Mouse (Mus musculus) embryonic facial prominence, embryonic 15.5 days (tissue): ENCODE results near the gene Vmp1. TPM values are rescaled to one million over a fixed set of nuclear protein-coding genes. Genes with fewer than 3 reads are reported as not detected.

Source experiments
- ATAC-seq: fragments of 200-750 bp; cut with Nextera tagmentation; 2 replicates; pipeline ENCODE4 v1.8.0; 2017; ENCODE audit warnings: low read depth, moderate TSS enrichment; ENCODE audit not compliant: insufficient number of reproducible peaks, low FRiP score, low TSS enrichment
- H3K27ac ChIP-seq: fragments of 300-500 bp; sonication (generic); replicated peaks from 2 replicates; pipeline ENCODE4 v1.5.1; 2015; ENCODE audit warnings: mild to moderate bottlenecking, inconsistent platforms
- H3K27me3 ChIP-seq: fragments of 300-500 bp; sonication (generic); 2 replicates; pipeline ENCODE4 v1.6.1; 2015; ENCODE audit warnings: inconsistent platforms
- H3K36me3 ChIP-seq: fragments of 300-500 bp; sonication (generic); 2 replicates; pipeline ENCODE4 v1.6.1; 2015; ENCODE audit warnings: mild to moderate bottlenecking, inconsistent platforms
- H3K4me1 ChIP-seq: fragments of 300-500 bp; sonication (generic); 2 replicates; pipeline ENCODE4 v1.6.1; 2015; ENCODE audit warnings: inconsistent platforms
- H3K4me2 ChIP-seq: fragments of 300-500 bp; sonication (generic); replicated peaks from 2 replicates; pipeline ENCODE4 v1.6.1; 2015; ENCODE audit warnings: mild to moderate bottlenecking, inconsistent platforms
- H3K4me3 ChIP-seq: fragments of 300-500 bp; sonication (generic); replicated peaks from 2 replicates; pipeline ENCODE4 v1.5.1; 2015; ENCODE audit warnings: mild to moderate bottlenecking, inconsistent platforms
- H3K9ac ChIP-seq: fragments of 300-500 bp; sonication (generic); 2 replicates; pipeline ENCODE4 v1.6.1; 2015; ENCODE audit warnings: inconsistent platforms
- H3K9me3 ChIP-seq: fragments of 300-500 bp; sonication (generic); replicated peaks from 2 replicates; pipeline ENCODE4 v1.6.1; 2016; ENCODE audit warnings: inconsistent platforms
- WGBS: fragments of 180-500 bp; shearing (Covaris S2); methylation state at CpG from one replicate; pipeline ENCODE4 v1.1.7; 2015; 5-methylcytosine and 5-hydroxymethylcytosine counted together
- polyA plus RNA-seq: library from polyadenylated mRNA; unstranded; fragments of >200 nt; fragmentation: Nextera tagmentation; extraction: Ambion mirVana; gene quantifications from 2 replicates; pipeline ENCODE4 v1.2.1, GENCODE M21; 2015

The Vmp1 gene
- polyA plus RNA-seq, 1 experiment from 2014 or later: 82.8 TPM

DNA sequence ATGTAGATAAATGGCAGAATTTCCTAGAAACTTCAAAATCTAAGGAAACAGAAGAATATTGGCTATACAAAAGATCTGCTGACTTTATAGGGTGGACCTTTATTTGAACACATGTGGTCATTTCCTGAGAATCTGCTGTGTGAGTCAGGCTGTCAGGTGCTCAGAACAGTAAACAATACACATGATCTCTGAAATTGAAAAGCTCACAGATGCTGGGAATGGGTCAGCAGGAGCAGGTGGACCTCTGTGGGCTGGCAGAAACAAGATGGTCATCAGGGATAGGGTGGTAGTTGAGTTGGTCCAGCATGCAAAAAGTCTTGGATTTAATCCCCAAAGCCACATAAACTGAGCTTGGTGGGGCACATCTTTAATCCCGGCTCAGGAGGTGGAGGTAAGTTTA lies 85.1 kb downstream of the Vmp1 start:
- Histone ChIP-seq H3K4me1 (no peaks in the 10 kb centered on the region; the same call in 1 of the 2 replicates), H3K27me3 (no peaks in the 10 kb centered on the region), H3K9me3 (no peaks in the 10 kb centered on the region), H3K4me3 (no peak overlapping the region), H3K4me2 (no peak overlapping the region), H3K9ac (no peak overlapping the region), H3K27ac (no peak overlapping the region), H3K36me3 (no peaks in the 10 kb centered on the region)
- ATAC-seq: no peak
- 85% methylated on average over 1 of the region's 1 CpGs for WGBS

GRCm38 (mm10) chr11:86598154-86598553 lies 85.5 kb downstream of the Vmp1 start:
- Histone ChIP-seq H3K4me3 (no peak overlapping the region), H3K36me3 (no peaks in the 10 kb centered on the region), H3K27me3 (no peaks in the 10 kb centered on the region), H3K27ac (no peak overlapping the region), H3K9ac (no peak overlapping the region), H3K4me2 (no peak overlapping the region), H3K9me3 (no peaks in the 10 kb centered on the region), H3K4me1 (no peaks in the 10 kb centered on the region; the same call in 1 of the 2 replicates)
- WGBS: 84% methylated on average over 5 of the region's 5 CpGs
- no peak; the same call in 1 of the 2 replicates for ATAC-seq

GRCm38 (mm10) chr11:86596976-86597375 lies 86.7 kb downstream of the Vmp1 start:
- no peak overlapping the region for H3K9ac ChIP-seq
- H3K9me3 ChIP-seq: no peaks in the 10 kb centered on the region
- whole genome bisulfite sequencing: 88% methylated on average over 3 of the region's 3 CpGs
- H3K27me3 ChIP-seq: no peaks in the 10 kb centered on the region
- no peak overlapping the region for H3K27ac ChIP-seq
- ATAC-seq: no peak
- H3K4me1 ChIP-seq: no peaks in the 10 kb centered on the region; the same call in 1 of the 2 replicates
- no peak overlapping the region for H3K4me2 ChIP-seq
- no peaks in the 10 kb centered on the region for H3K36me3 ChIP-seq
- no peak overlapping the region for H3K4me3 ChIP-seq

DNA sequence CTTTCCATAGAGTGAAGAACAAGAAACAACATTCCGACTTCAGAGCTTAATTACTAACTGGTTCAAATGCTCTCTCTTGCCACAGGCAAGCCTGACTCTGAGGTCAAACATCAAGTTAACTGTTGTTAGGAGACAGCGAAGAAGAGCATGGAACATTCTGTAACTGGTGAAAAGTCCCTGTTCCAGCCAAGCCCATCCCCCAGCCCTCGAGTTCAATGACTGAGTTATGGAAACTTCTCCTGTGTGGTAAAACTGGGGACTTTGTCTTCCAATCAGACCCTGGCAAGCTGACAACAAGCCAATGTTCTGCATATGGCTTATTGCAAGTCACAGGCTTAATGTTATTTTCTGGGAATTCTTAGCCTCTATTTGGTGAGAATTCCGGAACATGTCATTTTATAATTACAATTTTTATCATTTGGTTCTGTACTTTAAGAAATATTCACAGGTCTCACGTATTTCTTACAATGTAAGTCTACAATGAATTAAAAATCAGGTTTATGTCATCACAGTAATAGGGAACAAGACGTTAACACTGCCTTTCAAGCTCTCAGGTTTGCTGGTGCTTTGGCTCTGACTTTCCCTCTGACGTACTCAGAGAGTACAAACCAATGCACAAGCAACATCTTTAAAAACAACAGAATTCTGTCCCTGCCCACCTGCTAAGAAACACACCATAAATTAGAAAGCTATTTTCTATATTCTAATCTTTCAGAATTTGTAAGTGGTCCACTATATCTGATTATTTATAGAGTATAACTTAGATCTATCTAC lies 87.3 kb downstream of the Vmp1 start:
- H3K27ac ChIP-seq: peak overlapping the region; percentile 55; the same call in 1 of the 2 replicates
- no peak for ATAC-seq
- WGBS: 48% methylated on average over 7 of the region's 7 CpGs
- H3K9ac ChIP-seq: no peak overlapping the region
- no peaks in the 10 kb centered on the region for H3K27me3 ChIP-seq
- no peak overlapping the region for H3K4me3 ChIP-seq
- no peak overlapping the region for H3K4me2 ChIP-seq
- no peaks in the 10 kb centered on the region for H3K36me3 ChIP-seq
- H3K9me3 ChIP-seq: no peaks in the 10 kb centered on the region
- no peaks in the 10 kb centered on the region; the same call in 1 of the 2 replicates for H3K4me1 ChIP-seq

DNA sequence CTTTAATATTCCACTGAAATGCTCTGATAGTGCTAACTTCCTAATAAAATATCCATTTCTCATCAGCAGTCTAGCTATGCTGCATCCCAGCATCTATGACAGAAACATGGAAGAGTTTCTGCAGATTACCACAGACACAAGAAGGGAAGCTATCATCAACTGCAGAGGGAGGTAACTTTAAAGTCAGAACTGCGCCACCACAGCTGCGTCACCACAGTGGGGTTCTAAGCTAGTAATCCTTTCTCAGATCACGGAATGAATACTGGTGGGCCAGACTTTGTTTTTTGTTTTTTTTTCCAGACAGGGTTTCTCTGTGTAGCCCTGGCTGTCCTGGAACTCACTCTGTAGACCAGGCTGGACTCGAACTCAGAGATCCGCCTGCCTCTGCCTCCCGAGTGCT lies 88.3 kb downstream of the Vmp1 start:
- Histone ChIP-seq H3K9ac (no peak overlapping the region), H3K36me3 (no peaks in the 10 kb centered on the region), H3K4me1 (no peaks in the 10 kb centered on the region; the same call in 1 of the 2 replicates), H3K27ac (no peak overlapping the region), H3K27me3 (no peaks in the 10 kb centered on the region), H3K4me2 (no peak overlapping the region), H3K4me3 (no peak overlapping the region), H3K9me3 (no peaks in the 10 kb centered on the region)
- WGBS: 93% methylated on average over 6 of the region's 6 CpGs
- no peak for ATAC-seq

GRCm38 (mm10) chr11:86594188-86594876 lies 89.3 kb downstream of the Vmp1 start:
- no peak overlapping the region for H3K27ac ChIP-seq

GRCm38 (mm10) chr11:86593443-86593842 lies 90.2 kb downstream of the Vmp1 start:
- H3K9ac ChIP-seq: no peak overlapping the region
- H3K4me1 ChIP-seq: no peaks in the 10 kb centered on the region; the same call in 1 of the 2 replicates
- no peaks in the 10 kb centered on the region for H3K9me3 ChIP-seq
- H3K27ac ChIP-seq: no peak overlapping the region
- no peak overlapping the region for H3K4me3 ChIP-seq
- H3K4me2 ChIP-seq: no peak overlapping the region
- no peak for ATAC-seq
- H3K27me3 ChIP-seq: no peaks in the 10 kb centered on the region
- 91% methylated on average over 5 of the region's 5 CpGs for WGBS
- H3K36me3 ChIP-seq: no peaks in the 10 kb centered on the region

More at GRCm38 (mm10) chr11:86594188-86594876, 89.3 kb downstream of the Vmp1 start:
- ATAC-seq: no peak
- no peak overlapping the region for H3K4me2 ChIP-seq
- no peak overlapping the region for H3K9ac ChIP-seq
- no peaks in the 10 kb centered on the region for H3K9me3 ChIP-seq
- no peaks in the 10 kb centered on the region for H3K27me3 ChIP-seq
- WGBS: 79% methylated on average over 6 of the region's 6 CpGs
- no peak overlapping the region for H3K4me3 ChIP-seq
- no peaks in the 10 kb centered on the region for H3K36me3 ChIP-seq
- H3K4me1 ChIP-seq: no peaks in the 10 kb centered on the region; the same call in 1 of the 2 replicates

- H3K4me1 ChIP-seq: peaks cover 2% of the 10 kb centered on the region; the same call in 1 of the 2 replicates
- 32% methylated on average over 3 of the region's 3 CpGs for whole genome bisulfite sequencing
- H3K4me2 ChIP-seq: no peak overlapping the region
- no peak for ATAC-seq
- no peak overlapping the region for H3K9ac ChIP-seq
- no peak overlapping the region for H3K27ac ChIP-seq
- H3K9me3 ChIP-seq: no peaks in the 10 kb centered on the region
- H3K4me3 ChIP-seq: no peak overlapping the region
- no peaks in the 10 kb centered on the region for H3K27me3 ChIP-seq
- no peaks in the 10 kb centered on the region for H3K36me3 ChIP-seq
Observed at GRCm38 (mm10) chr11:86592993-86593392, 90.6 kb downstream of the Vmp1 start.

- H3K36me3 ChIP-seq: no peaks in the 10 kb centered on the region
- H3K27me3 ChIP-seq: no peaks in the 10 kb centered on the region
- H3K4me1 ChIP-seq: peaks cover 11% of the 10 kb centered on the region
- no peaks in the 10 kb centered on the region for H3K9me3 ChIP-seq
- H3K9ac ChIP-seq: no peak overlapping the region
- 74% methylated on average over 2 of the region's 2 CpGs for WGBS
- no peak for ATAC-seq
- H3K4me2 ChIP-seq: no peak overlapping the region
- no peak overlapping the region for H3K27ac ChIP-seq
- H3K4me3 ChIP-seq: no peak overlapping the region
Observed at GRCm38 (mm10) chr11:86591931-86592616, 91.6 kb downstream of the Vmp1 start.

DNA sequence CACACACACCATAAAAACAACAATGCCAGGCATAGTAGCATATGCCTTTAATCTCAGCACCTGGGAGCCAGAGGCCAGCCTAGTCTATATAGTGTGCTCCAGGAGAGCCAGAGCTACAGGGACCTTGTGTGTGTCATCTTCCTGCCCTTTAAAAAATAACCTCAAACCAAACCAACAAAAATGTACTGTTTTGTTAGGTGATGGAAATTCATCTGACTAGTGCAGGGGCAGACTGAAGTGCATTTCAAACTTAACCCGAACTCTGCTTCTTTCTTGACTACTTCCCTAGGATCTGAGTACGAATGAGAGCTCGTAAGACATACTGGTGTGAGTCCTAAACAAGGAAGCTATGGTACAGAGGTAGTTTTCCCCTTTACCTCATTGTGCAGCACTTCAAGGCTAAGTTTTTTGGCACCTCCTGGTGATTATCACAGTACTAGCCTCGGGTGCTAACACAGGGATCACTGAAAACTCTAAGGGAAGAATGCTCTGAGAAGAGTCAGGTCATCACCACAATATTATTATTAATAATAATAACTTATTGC lies 92.3 kb downstream of the Vmp1 start:
- Histone ChIP-seq H3K27me3 (no peaks in the 10 kb centered on the region), H3K4me1 (peaks cover 17% of the 10 kb centered on the region), H3K9ac (no peak overlapping the region), H3K36me3 (no peaks in the 10 kb centered on the region), H3K4me3 (no peak overlapping the region), H3K9me3 (no peaks in the 10 kb centered on the region), H3K4me2 (no peak overlapping the region), H3K27ac (no peak overlapping the region)
- no peak for ATAC-seq
- WGBS: 80% methylated on average over 4 of the region's 4 CpGs

DNA sequence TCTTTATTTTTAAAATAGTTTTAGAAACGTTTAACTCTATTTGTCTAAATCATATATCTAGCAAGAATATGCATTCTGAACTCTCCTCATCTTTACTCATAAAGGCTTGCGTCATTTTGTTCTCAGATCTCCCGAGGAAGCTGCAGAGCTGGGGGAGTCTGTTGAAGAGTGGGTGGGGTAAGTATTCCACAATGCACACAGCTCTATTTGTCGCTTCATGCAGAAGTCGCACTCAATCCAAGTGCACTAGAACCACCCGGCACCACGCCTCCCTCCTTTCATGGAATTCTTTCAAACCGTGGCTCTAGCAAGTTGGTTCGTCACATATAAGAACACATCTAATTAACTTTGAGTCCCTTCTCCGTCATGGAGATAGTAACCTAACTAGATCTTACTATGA lies 93.1 kb downstream of the Vmp1 start:
- H3K9me3 ChIP-seq: no peaks in the 10 kb centered on the region

More for the DNA sequence above, 93.1 kb downstream of the Vmp1 start:
- Histone ChIP-seq H3K9ac (no peak overlapping the region), H3K36me3 (no peaks in the 10 kb centered on the region), H3K4me1 (peaks cover 17% of the 10 kb centered on the region), H3K27ac (no peak overlapping the region), H3K27me3 (no peaks in the 10 kb centered on the region), H3K4me3 (no peak overlapping the region), H3K4me2 (no peak overlapping the region)
- WGBS: 81% methylated on average over 10 of the region's 10 CpGs
- no peak for ATAC-seq
